Mouse (Mus musculus) heart, postnatal 36 days (tissue): ENCODE data around the gene Gm3468. TPM values are rescaled to one million over a fixed set of nuclear protein-coding genes. Genes with fewer than 3 reads are reported as not detected.
A peak's percentile ranks its signal among the peaks of the same experiment; 100 is the strongest.
"Not testable (repeated sequence)": the region's sequence is repeated elsewhere in the genome, so short reads cannot be mapped to it uniquely, and the experiment has no call there.

Experiments used
- DNase-seq, 2 experiments: peaks; one replicate each; pipeline ENCODE4 v3.0.0; 2021 to 2022
- intact Hi-C: fragments of 180-260 bp; cut with DNase I; formaldehyde crosslinking; loops from one replicate; pipeline ENCODE4 v1.15.1; 2025
- total RNA-seq, 2 experiments: library from RNA; stranded (reverse); gene quantifications; 2 replicates each; pipeline ENCODE4 v1.2.3; 2021

Gene Gm3468
- under 1 TPM in 1 of 2 experiments, not detected in 1; 0.19 TPM for total RNA-seq

- intact Hi-C loops, result not testable (repeated sequence)
- peak; percentile 41 to 48 for DNase-seq
These were observed at the start of gene Gm3468 for GRCm38 (mm10) chr14:6108272-6108925. Gm3468 (minus strand) TSS chr14:6108665.

GRCm38 (mm10) chr14:6125707-6126106 lies 17.2 kb upstream of the Gm3468 start, which contains the start of gene Gm3476:
Gm3476 (minus strand) TSS chr14:6125807.
- DNase-seq, intact Hi-C loops: not testable (repeated sequence)

- intact Hi-C loops, result not testable (repeated sequence)
These were observed 965 bp downstream of the Gm3468 start for GRCm38 (mm10) chr14:6107500-6107899.

GRCm38 (mm10) chr14:6093842-6094241 lies 14.6 kb downstream of the Gm3468 start, which contains the start of gene Gm8206:
Gm8206 (minus strand) TSS chr14:6093942.
- intact Hi-C loops, DNase-seq: not testable (repeated sequence)

More at GRCm38 (mm10) chr14:6107500-6107899, 965 bp downstream of the Gm3468 start:
- DNase-seq, result not testable (repeated sequence)

- DNase-seq, intact Hi-C loops: not testable (repeated sequence)
These were observed 50.3 kb downstream of the Gm3468 start, which contains the start of gene Gm6337 for GRCm38 (mm10) chr14:6058167-6058566. Gm6337 (minus strand) TSS chr14:6058267.

Other genes with a start within 250 kb of the Gm3468 start
- gene Gm8237, start 228.3 kb downstream of the Gm3468 start, total RNA-seq, result under 1 TPM in 1 of 2 experiments, not detected in 1; 0.25 TPM
- under 1 TPM; 0.22 to 0.33 TPM for gene Gm3248, start 146.9 kb downstream of the Gm3468 start, total RNA-seq
- gene Gm3453, start 129.5 kb downstream of the Gm3468 start, total RNA-seq, result not detected
- not detected for gene Gm6337, start 50.4 kb downstream of the Gm3468 start, total RNA-seq
- not detected for gene Gm8206, start 14.7 kb downstream of the Gm3468 start, total RNA-seq
- not detected for gene Gm3476, start 17.1 kb upstream of the Gm3468 start, total RNA-seq
- gene Gm21560, start 110.6 kb upstream of the Gm3468 start, total RNA-seq, result under 1 TPM in 1 of 2 experiments, not detected in 1; 0.47 TPM
- gene Gm3411, start 178.6 kb upstream of the Gm3468 start, total RNA-seq, result under 1 TPM in 1 of 2 experiments, not detected in 1; 0.19 TPM
- gene Gm21103, start 196.2 kb upstream of the Gm3468 start, total RNA-seq, result not detected
- not detected for gene Gm3618, start 235.0 kb upstream of the Gm3468 start, total RNA-seq